Mouse (Mus musculus) embryonic facial prominence, embryonic 10.5 days (tissue): Measurements from ENCODE around the gene Pzp. TPM values are rescaled to one million over a fixed set of nuclear protein-coding genes. Genes with fewer than 3 reads are reported as not detected.

Experiments used
- DNase-seq: peaks from one replicate; pipeline ENCODE4 v3.0.0-alpha.2; 2017; ENCODE audit warnings: low spot score
- H3K27ac ChIP-seq: fragments of 300-500 bp; sonication (generic); replicated peaks from 2 replicates; pipeline ENCODE4 v1.5.1; 2016; ENCODE audit warnings: mild to moderate bottlenecking
- H3K27me3 ChIP-seq: fragments of 300-500 bp; sonication (generic); replicated peaks from 2 replicates; pipeline ENCODE4 v1.6.1; 2016; ENCODE audit warnings: low read depth, mild to moderate bottlenecking; ENCODE audit not compliant: poor library complexity, severe bottlenecking
- H3K36me3 ChIP-seq: fragments of 300-500 bp; sonication (generic); replicated peaks from 2 replicates; pipeline ENCODE4 v1.6.1; 2016; ENCODE audit warnings: mild to moderate bottlenecking, moderate library complexity
- H3K4me1 ChIP-seq: fragments of 300-500 bp; sonication (generic); 2 replicates; pipeline ENCODE4 v1.6.1; 2016
- H3K4me3 ChIP-seq: fragments of 300-500 bp; sonication (generic); 2 replicates; pipeline ENCODE4 v1.5.1; 2016; ENCODE audit warnings: mild to moderate bottlenecking, moderate library complexity
- H3K9me3 ChIP-seq: fragments of 300-500 bp; sonication (generic); 2 replicates; pipeline ENCODE4 v1.6.1; 2016; ENCODE audit warnings: mild to moderate bottlenecking
- WGBS: fragments of 180-500 bp; shearing (Covaris S2); methylation state at CpG from one replicate; pipeline ENCODE4 v1.1.7; 2016; 5-methylcytosine and 5-hydroxymethylcytosine counted together
- polyA plus RNA-seq: library from polyadenylated mRNA; unstranded; fragments of >200 nt; fragmentation: Nextera tagmentation; extraction: Ambion mirVana; gene quantifications from 2 replicates; pipeline ENCODE4 v1.2.1, GENCODE M21; 2016

The Pzp gene
- polyA plus RNA-seq, 1 experiment from 2014 or later = not detected

GRCm38 (mm10) chr6:128440238-128440637 is 86.3 kb downstream of the Pzp start:
- peaks cover 23% of the 10 kb centered on the region for H3K4me1 ChIP-seq
- no peaks in the 10 kb centered on the region for H3K9me3 ChIP-seq
- H3K27me3 ChIP-seq = 0 out of 2 replicates have a peak, but pooled peaks cover 6% of the 10 kb centered on the region
- no peak overlapping the region for H3K27ac ChIP-seq
- DNase-seq = no peak
- H3K36me3 ChIP-seq = peaks cover 15% of the 10 kb centered on the region
- WGBS = 91% methylated on average over 2 of the region's 2 CpGs
- no peak overlapping the region for H3K4me3 ChIP-seq

GRCm38 (mm10) chr6:128438871-128439341 is 87.6 kb downstream of the Pzp start:
- 0 out of 2 replicates have a peak, but pooled peaks cover 6% of the 10 kb centered on the region for H3K27me3 ChIP-seq
- peak overlapping the region; percentile 100 for H3K4me3 ChIP-seq
- peaks cover 28% of the 10 kb centered on the region for H3K36me3 ChIP-seq
- H3K27ac ChIP-seq = peak overlapping the region; percentile 99
- no peaks in the 10 kb centered on the region for H3K9me3 ChIP-seq
- WGBS = 30% methylated on average over 18 of the region's 18 CpGs
- DNase-seq = no peak
- peaks cover 23% of the 10 kb centered on the region for H3K4me1 ChIP-seq

- Histone ChIP-seq H3K9me3 (no peaks in the 10 kb centered on the region), H3K4me1 (peaks cover 23% of the 10 kb centered on the region), H3K27me3 (0 out of 2 replicates have a peak, but pooled peaks cover 6% of the 10 kb centered on the region), H3K27ac (peak within 1 kb of the TSS; percentile 99), H3K36me3 (peaks cover 34% of the 10 kb centered on the region), H3K4me3 (peak within 1 kb of the TSS; percentile 100)
- under 1% methylated on average over 67 of the region's 67 CpGs for WGBS
- peak; percentile 95 for DNase-seq
Measured at GRCm38 (mm10) chr6:128438317-128438870, 88.1 kb downstream of the Pzp start, which contains the start of gene Fkbp4. Fkbp4 (minus strand) TSS chr6:128438677.

- Histone ChIP-seq H3K4me1 (peaks cover 23% of the 10 kb centered on the region), H3K9me3 (no peaks in the 10 kb centered on the region), H3K36me3 (peaks cover 39% of the 10 kb centered on the region), H3K4me3 (peak overlapping the region; percentile 100), H3K27ac (peak overlapping the region; percentile 99), H3K27me3 (0 out of 2 replicates have a peak, but pooled peaks cover 6% of the 10 kb centered on the region)
- peak; percentile 84 for DNase-seq
- WGBS = under 1% methylated on average over 52 of the region's 52 CpGs
Measured at GRCm38 (mm10) chr6:128437731-128438316, 88.7 kb downstream of the Pzp start.

GRCm38 (mm10) chr6:128437288-128437687 is 89.2 kb downstream of the Pzp start:
- Histone ChIP-seq H3K4me1 (peaks cover 23% of the 10 kb centered on the region), H3K4me3 (peak overlapping the region; percentile 100), H3K27me3 (0 out of 2 replicates have a peak, but pooled peaks cover 6% of the 10 kb centered on the region), H3K36me3 (peaks cover 45% of the 10 kb centered on the region), H3K27ac (peak overlapping the region; percentile 99), H3K9me3 (no peaks in the 10 kb centered on the region)
- whole genome bisulfite sequencing = 5% methylated on average over 10 of the region's 10 CpGs
- no peak for DNase-seq

GRCm38 (mm10) chr6:128436356-128437005 is 90.0 kb downstream of the Pzp start:
- Histone ChIP-seq H3K36me3 (peaks cover 53% of the 10 kb centered on the region), H3K27me3 (0 out of 2 replicates have a peak, but pooled peaks cover 6% of the 10 kb centered on the region), H3K4me1 (peaks cover 23% of the 10 kb centered on the region), H3K9me3 (no peaks in the 10 kb centered on the region), H3K27ac (peak overlapping the region; percentile 99), H3K4me3 (peak overlapping the region; percentile 100)
- WGBS = 90% methylated on average over 8 of the region's 8 CpGs
- no peak for DNase-seq

- 96% methylated on average over 5 of the region's 5 CpGs for WGBS
- H3K36me3 ChIP-seq = peaks cover 63% of the 10 kb centered on the region
- no peak overlapping the region for H3K27ac ChIP-seq
- no peak overlapping the region for H3K4me3 ChIP-seq
- peaks cover 23% of the 10 kb centered on the region for H3K4me1 ChIP-seq
- no peak for DNase-seq
- no peaks in the 10 kb centered on the region for H3K9me3 ChIP-seq
- 0 out of 2 replicates have a peak, but pooled peaks cover 5% of the 10 kb centered on the region for H3K27me3 ChIP-seq
Measured at GRCm38 (mm10) chr6:128435474-128435873, 91.0 kb downstream of the Pzp start.

Other genes starting within 250 kb of the Pzp start
- 2.9 and 3.2 TPM in 2 replicates for gene Tead4, start 225.9 kb downstream of the Pzp start, polyA plus RNA-seq
- 22.2 and 23.4 TPM in 2 replicates for gene Tulp3, start 170.9 kb downstream of the Pzp start, polyA plus RNA-seq
- gene Rhno1, start 163.8 kb downstream of the Pzp start, polyA plus RNA-seq = 191 and 193 TPM in 2 replicates
- 63.0 and 68.7 TPM in 2 replicates for gene Foxm1, start 163.8 kb downstream of the Pzp start, polyA plus RNA-seq
- 0.18 and 0.55 TPM in 2 replicates for gene Tex52, start 151.3 kb downstream of the Pzp start, polyA plus RNA-seq
- not detected in 2 replicates for gene Gm44596, start 151.2 kb downstream of the Pzp start, polyA plus RNA-seq
- 2.0 and 2.2 TPM in 2 replicates for gene Nrip2, start 127.4 kb downstream of the Pzp start, polyA plus RNA-seq
- gene Itfg2, start 101.8 kb downstream of the Pzp start, polyA plus RNA-seq = 39.0 and 43.7 TPM in 2 replicates
- gene Fkbp4, start 88.0 kb downstream of the Pzp start, polyA plus RNA-seq = 813 and 858 TPM in 2 replicates
- gene A2ml1, start 54.9 kb upstream of the Pzp start, polyA plus RNA-seq = 0.20 TPM in 1 of 2 replicates, not detected in the other
- gene Klrb1a, start 96.8 kb upstream of the Pzp start, polyA plus RNA-seq = not detected in 2 replicates
- not detected in 2 replicates for gene Clec2h, start 135.7 kb upstream of the Pzp start, polyA plus RNA-seq
- not detected in 2 replicates for gene Klrb1, start 196.3 kb upstream of the Pzp start, polyA plus RNA-seq